Mouse (Mus musculus) ES-E14 (cell line): ENCODE measurements around the gene Acot11. TPM values are rescaled to one million over a fixed set of nuclear protein-coding genes. Genes with fewer than 3 reads are reported as not detected.
"Not testable (repeated sequence)": the region's sequence is repeated elsewhere in the genome, so short reads cannot be mapped to it uniquely, and the experiment has no call there.

ENCODE experiments used
- DNase-seq: peaks from one replicate; pipeline ENCODE4 v3.0.0-alpha.2; 2013; ENCODE audit warnings: low read depth, low spot score
- H3K27ac ChIP-seq: 2 replicates; pipeline ENCODE4 v1.5.1; 2012; ENCODE audit warnings: low read depth, mild to moderate bottlenecking, low read length, moderate library complexity, mixed read lengths; ENCODE audit not compliant: poor library complexity, insufficient read depth, severe bottlenecking
- H3K36me3 ChIP-seq: 2 replicates; pipeline ENCODE4 v1.6.1; 2012; ENCODE audit warnings: mild to moderate bottlenecking, low read length, moderate library complexity, mixed read lengths; ENCODE audit not compliant: control insufficient read depth, poor library complexity, insufficient read depth, severe bottlenecking
- H3K4me1 ChIP-seq, 2 experiments: fragments of 150-350 bp in 1 of 2; sonication (generic) in 1 of 2; 2 replicates each; pipeline ENCODE4 v1.6.1; 2012; ENCODE audit warnings: low read length in 2 of 2, mild to moderate bottlenecking in 1 of 2, mixed read lengths in 1 of 2; ENCODE audit not compliant: control insufficient read depth in 2 of 2, insufficient read depth in 2 of 2, poor library complexity in 1 of 2
- H3K4me3 ChIP-seq, 2 experiments: fragments of 150-350 bp in 1 of 2; sonication (generic) in 1 of 2; 2 replicates each; pipeline ENCODE4 v1.5.1; 2012; ENCODE audit warnings: low read length in 2 of 2, low read depth in 1 of 2, mild to moderate bottlenecking in 1 of 2, mixed read lengths in 1 of 2; ENCODE audit not compliant: insufficient read depth in 1 of 2, poor library complexity in 1 of 2, severe bottlenecking in 1 of 2
- H3K9ac ChIP-seq: 2 replicates; pipeline ENCODE4 v1.6.1; 2012; ENCODE audit warnings: low read depth, mild to moderate bottlenecking, low read length, mixed read lengths; ENCODE audit not compliant: poor library complexity, insufficient read depth, severe bottlenecking
- H3K9me3 ChIP-seq: fragments of 150-350 bp; sonication (generic); 2 replicates; pipeline ENCODE4 v1.6.1; 2012; ENCODE audit warnings: low read depth, mild to moderate bottlenecking, low read length; ENCODE audit not compliant: control insufficient read depth, insufficient read depth
- CHD2 ChIP-seq: IDR thresholded peaks from 2 replicates; pipeline ENCODE4 v1.6.1; 2014; ENCODE audit warnings: mild to moderate bottlenecking, low read depth, low read length, inconsistent platforms
- HCFC1 ChIP-seq: IDR thresholded peaks from 2 replicates; pipeline ENCODE4 v1.6.1; 2012; ENCODE audit warnings: low read length, inconsistent platforms, borderline replicate concordance; ENCODE audit not compliant: insufficient read depth
- MAFK ChIP-seq: IDR thresholded peaks from 2 replicates; pipeline ENCODE4 v1.6.1; 2014; ENCODE audit warnings: mild to moderate bottlenecking, low read depth, low read length, inconsistent platforms; ENCODE audit not compliant: insufficient read depth
- ZC3H11A ChIP-seq: IDR thresholded peaks from 2 replicates; pipeline ENCODE4 v1.6.1; 2012; ENCODE audit warnings: low read depth, mild to moderate bottlenecking, inconsistent platforms, low read length, borderline replicate concordance
- ZNF384 ChIP-seq: IDR thresholded peaks from 2 replicates; pipeline ENCODE4 v1.6.1; 2012; ENCODE audit warnings: low read depth, low read length, inconsistent platforms
- in situ Hi-C, 2 experiments: fragments of 600-800 bp; cut with MboI; formaldehyde crosslinking; loops; one replicate each; pipeline ENCODE4 v1.15.1; 2025; ENCODE audit warnings: low sequenced_read_pairs in 2 of 2, inconsistent platforms in 1 of 2; ENCODE audit not compliant: unreplicated experiment in 2 of 2
- total RNA-seq: library from RNA; depleted of rRNA; stranded (reverse); fragments of 300-350 nt; gene quantifications from 2 replicates; pipeline ENCODE4 v1.2.3, GENCODE M21; 2012

The Acot11 gene
- total RNA-seq, 1 experiment, result 2.5 TPM

- no peak for TF ChIP-seq ZC3H11A
- no peak for TF ChIP-seq HCFC1
- no peak for TF ChIP-seq MAFK
- TF ChIP-seq ZNF384, result no peak
- TF ChIP-seq CHD2, result no peak
- H3K36me3 ChIP-seq, result no peaks in the 10 kb centered on the region
- no peak overlapping the region for H3K9ac ChIP-seq
- no peaks in the 10 kb centered on the region for H3K9me3 ChIP-seq
- no peak for DNase-seq
- no peaks in the 10 kb centered on the region for H3K4me1 ChIP-seq
- no peak overlapping the region for H3K4me3 ChIP-seq
- in situ Hi-C loops, result no loop called here
- H3K27ac ChIP-seq, result no peak overlapping the region
Observed at GRCm38 (mm10) chr4:106780045-106780444, 24.8 kb downstream of the Acot11 start.

DNA sequence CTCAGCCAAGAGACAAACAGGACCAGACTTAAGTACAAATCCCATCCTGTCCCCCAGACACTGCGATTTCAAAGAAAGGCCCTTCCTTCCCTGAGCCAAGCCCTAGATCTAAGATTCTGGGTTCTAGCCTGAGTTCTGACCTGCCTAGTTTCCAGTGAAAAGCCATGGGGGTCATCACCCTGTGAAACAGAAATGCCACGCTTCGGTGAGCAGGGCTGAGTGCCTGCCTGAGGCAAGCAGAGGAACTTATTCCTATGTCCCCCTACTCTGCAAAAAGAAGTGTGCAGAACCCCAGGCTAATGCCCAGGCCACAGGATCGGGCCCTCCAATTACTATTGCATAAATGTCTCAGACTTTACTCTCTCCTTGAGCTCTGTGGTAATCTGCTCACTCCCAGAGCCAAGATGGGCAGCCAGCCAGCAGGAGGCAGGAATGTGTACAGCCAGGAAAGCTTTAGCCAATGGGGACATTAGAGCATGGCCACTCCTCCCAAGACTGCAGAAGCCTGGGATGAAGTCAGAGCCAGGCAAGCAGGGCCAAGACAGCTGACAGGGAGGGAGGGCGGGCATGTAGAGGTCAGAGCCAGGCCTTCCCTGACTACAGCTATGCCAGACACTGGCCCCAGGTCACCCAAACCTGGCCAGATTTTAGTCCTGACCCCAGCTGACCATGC is 26.5 kb downstream of the Acot11 start:
- no peak overlapping the region for H3K27ac ChIP-seq
- no peak for DNase-seq
- H3K9me3 ChIP-seq, result no peaks in the 10 kb centered on the region
- in situ Hi-C loops, result no loop called here
- H3K4me1 ChIP-seq, result no peaks in the 10 kb centered on the region
- H3K9ac ChIP-seq, result no peak overlapping the region
- no peaks in the 10 kb centered on the region for H3K36me3 ChIP-seq
- no peak for TF ChIP-seq ZNF384
- H3K4me3 ChIP-seq, result no peak overlapping the region

GRCm38 (mm10) chr4:106776998-106777397 is 27.8 kb downstream of the Acot11 start:
- no peak overlapping the region for H3K27ac ChIP-seq
- no peaks in the 10 kb centered on the region for H3K9me3 ChIP-seq
- H3K9ac ChIP-seq, result no peak overlapping the region
- H3K4me3 ChIP-seq, result no peak overlapping the region
- H3K4me1 ChIP-seq, result no peaks in the 10 kb centered on the region
- in situ Hi-C loops, result no loop called here
- H3K36me3 ChIP-seq, result no peaks in the 10 kb centered on the region
- TF ChIP-seq HCFC1 (no peak), ZNF384 (no peak), MAFK (no peak), ZC3H11A (no peak), CHD2 (no peak)
- DNase-seq, result peak; percentile 25

GRCm38 (mm10) chr4:106775767-106776166 is 29.0 kb downstream of the Acot11 start:
- in situ Hi-C loops, H3K9ac ChIP-seq, H3K36me3 ChIP-seq, H3K27ac ChIP-seq, H3K9me3 ChIP-seq, H3K4me3 ChIP-seq, DNase-seq, H3K4me1 ChIP-seq: not testable (repeated sequence)

- TF ChIP-seq ZC3H11A (no peak), CHD2 (no peak), MAFK (no peak), HCFC1 (no peak), ZNF384 (no peak)
- Histone ChIP-seq H3K4me3 (no peak overlapping the region), H3K9ac (no peak overlapping the region), H3K9me3 (no peaks in the 10 kb centered on the region), H3K27ac (no peak overlapping the region), H3K4me1 (no peaks in the 10 kb centered on the region), H3K36me3 (no peaks in the 10 kb centered on the region)
- no peak for DNase-seq
- in situ Hi-C loops, result no loop called here
Observed at GRCm38 (mm10) chr4:106772558-106772957, 32.2 kb downstream of the Acot11 start.
